Mouse (Mus musculus) erythroblast, embryonic 14.5 days (primary cell): ENCODE results near the gene Olfr103.

Source experiments
- GATA1 ChIP-seq: IDR thresholded peaks from 2 replicates; pipeline ENCODE4 v1.6.1; 2012; ENCODE audit warnings: low read length, inconsistent platforms, mixed read lengths
- TAL1 ChIP-seq: IDR thresholded peaks from 3 replicates; pipeline ENCODE4 v1.6.1; 2012; ENCODE audit warnings: low read length, inconsistent platforms, mixed read lengths

- TF ChIP-seq TAL1, result no peak
- TF ChIP-seq GATA1, result no peak
These were observed 31.0 kb downstream of the Olfr103 start for GRCm38 (mm10) chr17:37308483-37308882.
